Mouse (Mus musculus) activated CD4-positive, CD25-positive, alpha-beta regulatory T cell, adult 4 months (primary cell): Measurements from ENCODE around the gene Dupd1. TPM values are rescaled to one million over a fixed set of nuclear protein-coding genes. Genes with fewer than 3 reads are reported as not detected.
"Not testable (repeated sequence)": the region's sequence is repeated elsewhere in the genome, so short reads cannot be mapped to it uniquely, and the experiment has no call there.

Experiments
- ATAC-seq: one replicate; pipeline ENCODE4 v1.8.0; 2017
- polyA plus RNA-seq, 2 experiments: library from polyadenylated mRNA; unstranded; fragments of 100-300 nt; shearing (Covaris generic); gene quantifications; one replicate each; pipeline ENCODE4 v1.2.1; 2017

Dupd1 gene
- polyA plus RNA-seq, 2 experiments from 2014 or later: not detected

- no peak for ATAC-seq
These were observed 39.9 kb downstream of the Dupd1 start for GRCm38 (mm10) chr14:21674471-21674870.

GRCm38 (mm10) chr14:21673100-21673499 is 41.3 kb downstream of the Dupd1 start:
- no peak for ATAC-seq

- ATAC-seq: not testable (repeated sequence)
These were observed 43.9 kb downstream of the Dupd1 start for GRCm38 (mm10) chr14:21670422-21671006.

GRCm38 (mm10) chr14:21669633-21670421 is 44.5 kb downstream of the Dupd1 start:
- no peak for ATAC-seq

- ATAC-seq: no peak
These were observed 45.2 kb downstream of the Dupd1 start for GRCm38 (mm10) chr14:21669218-21669617.

- ATAC-seq: no peak
These were observed 51.8 kb downstream of the Dupd1 start for GRCm38 (mm10) chr14:21662465-21663142.

GRCm38 (mm10) chr14:21659652-21660051 is 54.7 kb downstream of the Dupd1 start:
- peak; percentile 85 for ATAC-seq

GRCm38 (mm10) chr14:21659155-21659554 is 55.2 kb downstream of the Dupd1 start:
- no peak for ATAC-seq

- peak; percentile 68 for ATAC-seq
These were observed 60.6 kb downstream of the Dupd1 start for GRCm38 (mm10) chr14:21653813-21654212.

- ATAC-seq: no peak
These were observed 73.5 kb downstream of the Dupd1 start for GRCm38 (mm10) chr14:21640806-21641435.

- no peak for ATAC-seq
These were observed 77.8 kb downstream of the Dupd1 start for GRCm38 (mm10) chr14:21636548-21636947.

GRCm38 (mm10) chr14:21631665-21632200 is 82.6 kb downstream of the Dupd1 start:
- no peak for ATAC-seq

Other genes starting within 250 kb of the Dupd1 start
- gene Kat6b, start 233.1 kb downstream of the Dupd1 start, polyA plus RNA-seq: 1 to 10 TPM; 8.2 to 9.6 TPM
- gene Samd8, start 36.0 kb upstream of the Dupd1 start, polyA plus RNA-seq: 1 to 10 TPM; 4.0 to 5.1 TPM
- gene Dusp13, start 36.6 kb upstream of the Dupd1 start, polyA plus RNA-seq: not detected
- 100 to 1,000 TPM; 247 to 248 TPM for gene Vdac2, start 110.7 kb upstream of the Dupd1 start, polyA plus RNA-seq
- 10 to 100 TPM; 17.4 to 27.6 TPM for gene Comtd1, start 134.4 kb upstream of the Dupd1 start, polyA plus RNA-seq